Mouse (Mus musculus): Measurements from ENCODE around the gene Rsrc2.

The Rsrc2 gene

DNA sequence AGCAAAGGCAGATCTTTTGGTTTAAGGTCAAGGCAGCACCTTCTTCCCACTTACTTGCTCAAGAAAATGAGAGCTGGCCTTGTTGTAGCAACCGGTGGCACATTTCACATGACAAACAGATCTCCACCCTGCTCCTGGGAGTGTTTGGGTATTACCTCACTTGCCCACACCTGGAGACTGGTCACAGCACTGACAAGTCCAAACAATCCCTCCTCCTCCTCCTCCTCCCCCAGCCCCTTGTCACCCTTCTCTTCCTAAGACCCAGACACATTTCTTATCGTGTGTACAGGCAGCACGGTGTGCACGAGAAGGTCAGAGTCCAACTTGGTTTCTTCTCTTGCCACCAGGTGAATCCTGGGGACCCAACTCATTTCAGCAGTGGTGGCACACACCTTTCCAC lies 52.3 kb downstream of the Rsrc2 start:
- peak; percentile 16 for DNase-seq (ENCODE audit: low read depth, low spot score)

DNA sequence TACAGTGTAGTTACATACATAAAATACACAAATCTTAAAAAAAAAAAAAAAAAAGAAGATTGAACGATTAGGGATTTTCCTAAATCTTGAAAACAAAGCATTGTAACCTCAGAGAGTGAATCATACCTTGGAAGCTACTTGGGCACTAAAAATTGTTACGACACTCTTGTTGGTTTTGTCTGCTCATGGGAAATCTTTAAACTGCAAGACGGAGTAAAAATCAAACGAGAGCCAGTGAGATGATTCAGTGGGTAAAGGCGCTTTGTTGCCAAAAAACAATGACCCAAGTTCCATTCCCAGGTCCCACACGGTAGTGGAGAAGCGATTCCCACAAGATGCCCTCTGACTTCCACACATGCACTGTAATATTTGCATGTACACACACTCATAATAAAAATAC lies 53.0 kb downstream of the Rsrc2 start:
- DNase-seq (ENCODE audit: low read depth, low spot score), result no peak

DNA sequence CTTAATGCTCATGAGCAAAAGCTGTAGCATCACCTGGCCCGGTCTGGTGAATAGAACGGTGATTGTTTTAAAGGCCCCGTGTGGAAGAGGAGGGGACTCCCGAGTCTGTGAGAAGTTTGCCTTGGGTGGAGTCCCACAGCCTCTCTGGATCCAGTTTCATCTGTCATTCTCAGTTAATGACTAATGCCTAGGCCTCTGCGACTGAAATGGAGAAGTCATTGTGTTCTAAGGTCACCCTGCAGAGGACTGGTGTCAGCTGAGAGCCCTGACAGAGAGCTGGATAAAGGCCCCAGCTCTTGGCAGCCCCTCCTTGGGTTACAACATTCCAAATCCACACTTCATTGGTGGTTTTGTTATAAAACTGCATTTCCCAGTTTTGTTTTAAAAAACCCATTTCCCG lies 54.7 kb downstream of the Rsrc2 start:
- DNase-seq (ENCODE audit: low read depth, low spot score), result peak; percentile 36

DNA sequence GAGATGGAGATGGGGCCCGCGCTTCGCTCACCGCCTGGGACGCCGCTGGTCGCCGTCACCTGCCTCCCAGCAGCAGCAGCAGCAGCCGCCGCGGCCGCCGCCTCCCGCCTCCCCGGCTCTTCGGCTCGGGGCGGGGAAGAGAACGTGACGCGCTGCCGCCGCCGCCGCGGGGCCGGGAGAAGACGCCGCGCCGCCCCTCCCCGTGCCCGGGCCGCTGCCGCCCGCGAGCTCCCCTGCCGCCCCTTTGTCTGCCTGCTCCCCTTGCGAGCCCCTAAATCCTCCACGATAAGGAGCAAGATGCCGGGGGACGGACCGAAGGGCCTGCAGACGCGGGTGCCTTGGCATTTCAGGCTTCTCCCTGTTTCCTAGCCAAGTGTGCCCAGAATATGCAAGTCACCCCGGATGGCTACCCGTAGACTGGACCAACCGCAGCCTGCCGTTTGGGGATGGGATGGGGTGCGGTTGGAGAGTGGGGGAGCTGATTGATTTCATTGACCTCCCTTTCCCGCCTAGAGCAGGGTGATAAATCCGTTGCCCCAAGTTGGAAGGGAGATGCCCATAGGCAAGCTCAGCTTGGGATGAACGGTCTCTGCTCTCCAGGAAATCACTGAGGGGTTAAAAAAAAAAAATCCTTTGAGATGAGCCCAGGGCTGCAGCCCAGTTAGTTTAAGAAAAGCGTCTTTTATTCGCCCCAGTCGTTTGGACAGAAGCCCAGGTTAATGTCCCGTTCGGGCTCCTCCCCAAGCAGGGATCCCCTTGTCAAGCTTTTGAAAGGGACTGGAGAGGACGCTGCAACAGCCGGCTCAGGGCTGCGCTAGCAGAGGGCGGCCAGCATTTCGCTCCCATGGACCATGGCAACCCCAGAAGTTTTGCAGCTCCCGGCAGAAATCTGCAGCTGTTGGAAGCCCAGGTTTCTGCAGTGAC lies 64.7 kb downstream of the Rsrc2 start, which contains the start of gene Clip1:
Gene Clip1, minus strand, starts transcription at position 398 of the 924 bp plus-strand sequence.
- peak; percentile 55 for DNase-seq (ENCODE audit: low read depth, low spot score)

DNA sequence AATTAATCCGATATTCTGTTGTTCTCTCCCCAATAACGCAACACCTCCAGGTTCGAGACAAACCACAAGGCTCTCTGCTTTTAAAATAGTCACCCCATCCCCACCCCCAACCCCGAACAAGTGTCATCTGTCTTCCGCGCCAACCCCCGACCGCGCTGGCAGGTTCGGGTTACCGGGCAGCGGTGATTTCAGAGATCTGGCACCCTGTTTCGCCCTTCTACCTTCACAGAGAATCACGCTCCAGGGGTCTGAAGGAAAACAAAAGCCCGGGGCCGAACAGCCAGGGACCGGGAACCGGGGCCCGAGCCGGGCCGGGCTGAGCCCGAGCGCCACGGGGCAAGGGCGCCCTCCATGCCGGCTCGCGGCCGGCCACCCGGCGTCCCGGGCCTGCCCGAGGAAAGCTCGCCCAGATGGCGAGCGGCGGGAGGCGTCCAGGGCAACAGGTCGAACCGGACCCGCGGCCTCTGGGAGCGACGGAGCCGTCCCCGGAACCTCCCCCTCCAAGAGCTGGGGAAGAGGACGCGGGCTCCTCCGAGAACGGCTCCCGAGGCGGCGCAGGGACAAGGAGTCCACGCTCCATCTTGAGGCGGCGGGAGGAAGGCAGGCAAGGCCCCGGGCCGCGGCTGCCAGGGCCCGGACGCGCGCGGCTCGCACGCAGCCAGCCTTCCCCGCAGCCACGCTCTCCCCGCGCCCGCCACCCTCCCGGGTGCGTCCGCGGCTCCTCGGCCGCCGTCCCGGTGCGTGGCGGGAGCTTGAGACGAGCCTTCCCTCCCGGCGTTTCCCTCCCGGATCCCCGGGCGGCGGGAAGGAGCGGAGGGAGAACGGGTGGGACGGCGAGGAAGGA lies 65.6 kb downstream of the Rsrc2 start:
- peak; percentile 59 for DNase-seq (ENCODE audit: low read depth, low spot score)

DNA sequence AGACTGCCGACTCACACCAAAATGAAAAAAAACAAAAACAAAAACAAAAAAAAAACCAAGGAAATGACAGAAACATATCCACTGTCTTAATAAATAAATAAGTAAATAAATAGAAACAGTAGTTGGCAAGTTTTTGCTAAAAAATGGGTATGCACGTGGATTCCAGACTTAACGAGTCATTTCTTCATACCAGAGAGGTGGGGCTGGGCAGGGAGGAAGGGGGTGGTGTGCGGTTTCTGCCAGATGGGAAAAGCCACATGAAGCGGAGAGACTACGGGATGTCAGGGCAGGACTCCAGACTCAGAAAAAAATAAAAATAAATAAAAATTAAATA lies 66.2 kb downstream of the Rsrc2 start:
- peak; percentile 44 for DNase-seq (ENCODE audit: low read depth, low spot score)

DNA sequence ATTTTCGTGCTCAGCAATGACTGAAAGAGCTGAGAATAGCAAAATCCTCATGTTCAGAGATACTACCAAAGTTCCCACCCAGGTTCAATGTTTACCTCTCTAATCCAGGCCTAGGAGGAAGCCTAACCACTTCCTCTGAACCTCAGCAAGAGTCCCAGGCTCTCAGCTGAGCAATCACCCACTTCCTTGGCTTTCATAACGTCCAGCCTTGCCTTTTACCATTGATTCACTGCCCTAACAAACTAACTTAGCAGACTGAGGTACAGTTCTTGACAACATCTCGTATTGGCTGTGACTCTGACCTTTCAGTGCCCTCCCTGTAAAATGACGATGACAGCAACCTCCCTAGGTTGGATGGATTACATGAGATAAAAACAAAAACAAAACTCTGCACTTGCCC lies 66.8 kb downstream of the Rsrc2 start:
- DNase-seq (ENCODE audit: low read depth, low spot score), result no peak

DNA sequence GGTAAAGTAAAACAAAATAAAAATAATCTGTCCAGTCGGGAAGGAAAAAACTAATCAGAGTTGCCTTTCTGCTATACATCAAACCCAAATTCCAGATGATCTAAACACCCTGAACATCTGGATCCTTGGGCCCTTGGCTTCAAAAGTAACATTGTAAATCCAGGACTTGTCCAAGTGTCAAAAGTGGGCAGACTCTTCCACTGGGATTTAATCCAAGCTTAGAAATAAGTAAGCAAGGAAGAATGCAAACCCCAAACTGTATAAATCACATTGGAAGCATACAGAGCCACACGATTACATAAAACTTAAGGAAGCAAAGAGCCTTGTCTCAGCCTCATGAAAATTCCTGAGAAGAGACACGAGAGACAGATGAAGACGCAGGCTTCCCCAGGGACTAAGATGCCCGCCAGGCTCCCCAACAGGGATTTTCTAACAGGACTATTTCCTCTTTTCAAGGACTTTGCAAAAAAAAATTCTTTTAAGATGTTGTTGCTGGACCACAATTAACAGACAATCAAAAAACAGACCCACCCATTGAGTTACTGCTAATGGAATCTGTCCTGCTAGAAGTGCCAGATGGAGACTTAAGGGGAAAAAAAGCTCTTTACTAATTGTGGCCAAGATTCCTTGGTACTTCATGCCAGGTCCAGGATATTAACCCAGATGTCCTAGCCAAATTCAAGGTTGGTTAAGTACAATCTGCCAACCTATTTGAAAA lies 69.5 kb downstream of the Rsrc2 start:
- no peak for DNase-seq (ENCODE audit: low read depth, low spot score)

DNA sequence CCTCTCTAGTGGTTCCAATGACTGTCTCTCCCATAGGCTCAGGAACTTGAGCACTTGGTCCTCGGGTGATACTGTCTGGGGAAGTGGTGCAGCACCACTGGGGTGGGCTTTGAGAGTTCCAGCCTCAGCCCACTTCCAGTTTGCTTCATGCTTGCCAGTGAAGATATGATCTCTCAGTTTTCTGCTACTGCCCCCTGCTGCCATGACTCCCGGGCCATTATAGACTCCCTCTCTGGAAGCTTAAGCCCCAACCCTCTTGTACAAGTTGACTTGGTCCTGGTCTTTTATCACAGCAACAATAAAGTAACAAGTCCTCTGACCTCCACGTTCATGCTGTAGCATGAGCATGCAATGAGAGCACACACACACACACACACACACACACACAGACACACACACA lies 70.1 kb downstream of the Rsrc2 start:
- DNase-seq (ENCODE audit: low read depth, low spot score), result no peak

All from R1 (cell line).